Mouse (Mus musculus) myocyte (in vitro differentiated cells): ENCODE results near the gene Gdf1.

Experiments
- CEBPB ChIP-seq: IDR thresholded peaks from 2 replicates; pipeline ENCODE4 v1.6.1; 2011; ENCODE audit warnings: mild to moderate bottlenecking, moderate library complexity; ENCODE audit not compliant: poor library complexity, insufficient read depth, severe bottlenecking
- E2F4 ChIP-seq: IDR thresholded peaks from one replicate; pipeline ENCODE4 v1.6.1; 2011; ENCODE audit warnings: mild to moderate bottlenecking, control low read depth, moderate library complexity; ENCODE audit not compliant: insufficient read depth
- MAX ChIP-seq: IDR thresholded peaks from one replicate; pipeline ENCODE4 v1.6.1; 2011; ENCODE audit warnings: low read depth, mild to moderate bottlenecking, control low read depth
- MYOD1 ChIP-seq, 3 experiments: IDR thresholded peaks; one replicate each; pipeline ENCODE4 v1.6.1; 2011; ENCODE audit warnings: control low read depth in 2 of 3, low read depth in 2 of 3, mild to moderate bottlenecking in 2 of 3, moderate library complexity in 1 of 3; ENCODE audit not compliant: insufficient read length in 2 of 3, control insufficient read depth in 1 of 3
- MYOG ChIP-seq, 3 experiments: IDR thresholded peaks; one replicate each; pipeline ENCODE4 v1.6.1; 2011; ENCODE audit warnings: control low read depth in 2 of 3, low read depth in 2 of 3, mild to moderate bottlenecking in 2 of 3; ENCODE audit not compliant: insufficient read length in 2 of 3, control insufficient read depth in 1 of 3, insufficient read depth in 1 of 3
- POLR2A ChIP-seq: IDR thresholded peaks from one replicate; pipeline ENCODE4 v1.6.1; 2011; ENCODE audit warnings: low read depth, mild to moderate bottlenecking, control low read depth, moderate library complexity; ENCODE audit not compliant: insufficient read length
- POLR2AphosphoS2 ChIP-seq: IDR thresholded peaks from one replicate; pipeline ENCODE4 v1.6.1; 2011; ENCODE audit warnings: low read depth, control low read depth; ENCODE audit not compliant: insufficient read length
- REST ChIP-seq: IDR thresholded peaks from one replicate; pipeline ENCODE4 v1.6.1; 2011; ENCODE audit warnings: mild to moderate bottlenecking, control low read depth, moderate library complexity; ENCODE audit not compliant: insufficient read depth, insufficient read length
- TCF12 ChIP-seq: IDR thresholded peaks from one replicate; pipeline ENCODE4 v1.6.1; 2011; ENCODE audit warnings: mild to moderate bottlenecking, control low read depth; ENCODE audit not compliant: poor library complexity, insufficient read depth, severe bottlenecking
- USF1 ChIP-seq: IDR thresholded peaks from one replicate; pipeline ENCODE4 v1.6.1; 2011; ENCODE audit warnings: low read depth, mild to moderate bottlenecking, control low read depth, moderate library complexity

DNA sequence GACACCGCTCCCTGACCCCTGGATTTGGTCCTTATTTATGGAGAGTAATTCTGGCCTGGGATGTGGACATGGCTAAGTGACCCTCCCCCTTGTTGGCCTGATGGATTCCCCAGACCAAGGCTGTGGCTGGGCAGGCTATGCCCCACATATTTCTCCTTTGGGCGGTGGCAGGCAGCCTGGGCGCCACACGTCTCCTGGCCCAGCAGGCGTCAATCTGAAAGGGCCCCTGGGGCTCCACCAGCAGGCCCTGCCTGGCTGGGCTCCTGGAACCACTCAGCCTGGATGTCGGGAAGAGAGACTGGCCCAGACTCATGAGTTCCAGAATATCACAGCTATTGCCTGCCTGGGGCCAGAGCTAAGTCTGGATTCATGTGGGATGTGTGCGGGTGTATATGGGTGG, 40.9 kb downstream of the Gdf1 start:
- TF ChIP-seq POLR2A = no peak
- no peak for TF ChIP-seq POLR2AphosphoS2
- TF ChIP-seq TCF12 = no peak
- no peak for TF ChIP-seq E2F4
- no peak for TF ChIP-seq MAX
- TF ChIP-seq CEBPB = no peak
- TF ChIP-seq USF1 = no peak
- no peak for TF ChIP-seq MYOG (IDR thresholded peaks at IDR 0.05; ENCODE audit: control insufficient read depth in 1 of 3, insufficient read depth in 1 of 3, insufficient read length in 2 of 3, low read depth in 2 of 3)
- no peak for TF ChIP-seq MYOD1 (IDR thresholded peaks at IDR 0.05; ENCODE audit: control insufficient read depth in 1 of 3, insufficient read length in 2 of 3, low read depth in 2 of 3)
- no peak for TF ChIP-seq REST
